Mouse (Mus musculus): ENCODE results near the gene Stim1. TPM values are rescaled to one million over a fixed set of nuclear protein-coding genes. Genes with fewer than 3 reads are reported as not detected.

Gene Stim1
- total and polyA plus RNA-seq, 3 experiments, result 10.2 to 26.6 (median 23.9) TPM

GRCm38 (mm10) chr7:102310266-102310665 lies 42.7 kb downstream of the Stim1 start:
- TF ChIP-seq HCFC1 (IDR thresholded peaks at IDR 0.05; ENCODE audit: low read depth, low read length) (no peak), ZNF384 (IDR thresholded peaks at IDR 0.05; ENCODE audit: low read depth, low read length) (peak; percentile 80; the same call in 1 of the 2 replicates)
- dilution Hi-C loops (cut with MboI; ENCODE audit: extremely low pct_ligation_motif_present, extremely low pct_unique_long_range_greater_than_20kb, low sequenced_read_pairs) (no loop called here), in situ Hi-C loops (cut with MboI; ENCODE audit: low pct_ligation_motif_present, low pct_unique_long_range_greater_than_20kb, low sequenced_read_pairs) (no loop called here)
- H3K36me3 ChIP-seq (replicated peaks in 1 of 2; ENCODE audit: control insufficient read depth in 1 of 2, insufficient read depth in 1 of 2, low read length in 1 of 2), result no peaks in the 10 kb centered on the region
- H3K79me2 ChIP-seq (replicated peaks; ENCODE audit: control insufficient read depth, extremely low read depth, insufficient read depth, poor library complexity, severe bottlenecking), result no peaks in the 10 kb centered on the region
- no peak overlapping the region for H3K4me3 ChIP-seq (replicated peaks in 1 of 3; ENCODE audit: low read depth in 2 of 3, low read length in 2 of 3, poor library complexity in 1 of 3)
- no peak overlapping the region for H3K27ac ChIP-seq (ENCODE audit: insufficient read depth, low read depth)
- H3K27me3 ChIP-seq (replicated peaks), result no peaks in the 10 kb centered on the region
- no peak overlapping the region for H3K9ac ChIP-seq (ENCODE audit: insufficient read depth, low read depth)
- H3K4me2 ChIP-seq (ENCODE audit: insufficient read depth, low read depth, poor library complexity, severe bottlenecking), result no peak overlapping the region
- H3K9me3 ChIP-seq (replicated peaks; ENCODE audit: low read length), result no peaks in the 10 kb centered on the region
- peak; percentile 18 for DNase-seq (ENCODE audit: extremely low read depth)
- H3K4me1 ChIP-seq (ENCODE audit: control insufficient read depth in 1 of 2, insufficient read depth in 2 of 2), result peaks cover 0 to 18% of the 10 kb centered on the region in 2 experiments; a peak in 2 of 4 replicates

DNA sequence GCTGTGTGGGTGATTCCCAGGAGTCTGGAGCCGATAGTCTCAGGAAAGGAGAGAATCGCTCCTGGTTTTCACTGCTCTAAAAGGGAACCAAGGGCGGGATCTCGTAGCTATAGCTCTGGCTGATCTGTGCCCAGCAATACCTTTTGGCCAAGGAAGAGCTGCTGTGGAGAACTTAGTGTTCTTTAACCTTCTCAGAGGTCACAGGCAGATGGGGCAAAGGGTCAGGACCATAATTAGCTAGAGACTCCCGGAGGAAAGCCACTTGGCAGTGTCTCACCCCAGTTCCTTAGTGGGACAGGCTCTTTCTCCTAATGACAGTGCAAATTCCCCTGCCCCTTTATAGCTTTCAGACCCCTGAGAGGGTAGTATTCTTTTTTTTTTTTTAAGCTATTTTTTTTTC lies 43.2 kb downstream of the Stim1 start:
- no peak overlapping the region for H3K4me3 ChIP-seq (replicated peaks in 1 of 3; ENCODE audit: low read depth in 2 of 3, low read length in 2 of 3, poor library complexity in 1 of 3)
- no peak for DNase-seq (ENCODE audit: extremely low read depth)
- in situ Hi-C loops (cut with MboI; ENCODE audit: low pct_ligation_motif_present, low pct_unique_long_range_greater_than_20kb, low sequenced_read_pairs), result no loop called here

GRCm38 (mm10) chr7:102312840-102313534 lies 45.4 kb downstream of the Stim1 start:
- H3K4me3 ChIP-seq (replicated peaks in 1 of 3; ENCODE audit: low read depth in 2 of 3, low read length in 2 of 3, poor library complexity in 1 of 3), result no peak overlapping the region
- no peak for DNase-seq (ENCODE audit: extremely low read depth)
- H3K4me1 ChIP-seq (ENCODE audit: control insufficient read depth in 1 of 2, insufficient read depth in 2 of 2), result peaks cover 0 to 34% of the 10 kb centered on the region in 2 experiments; a peak in 2 of 4 replicates
- dilution Hi-C loops (cut with MboI; ENCODE audit: extremely low pct_ligation_motif_present, extremely low pct_unique_long_range_greater_than_20kb, low sequenced_read_pairs) (no loop called here), in situ Hi-C loops (cut with MboI; ENCODE audit: low pct_ligation_motif_present, low pct_unique_long_range_greater_than_20kb, low sequenced_read_pairs) (no loop called here)
- H3K27me3 ChIP-seq (replicated peaks), result no peaks in the 10 kb centered on the region
- no peaks in the 10 kb centered on the region for H3K9me3 ChIP-seq (replicated peaks; ENCODE audit: low read length)
- no peak overlapping the region for H3K27ac ChIP-seq (ENCODE audit: insufficient read depth, low read depth)
- H3K4me2 ChIP-seq (ENCODE audit: insufficient read depth, low read depth, poor library complexity, severe bottlenecking), result no peak overlapping the region
- H3K9ac ChIP-seq (ENCODE audit: insufficient read depth, low read depth), result no peak overlapping the region
- no peaks in the 10 kb centered on the region for H3K36me3 ChIP-seq (replicated peaks in 1 of 2; ENCODE audit: control insufficient read depth in 1 of 2, insufficient read depth in 1 of 2, low read length in 1 of 2)
- TF ChIP-seq SMC3 (IDR thresholded peaks at IDR 0.05; ENCODE audit: low read depth, low read length) (no peak), E2F4 (IDR thresholded peaks at IDR 0.05; ENCODE audit: insufficient replicate concordance, low read depth, low read length) (no peak), MXI1 (IDR thresholded peaks at IDR 0.05; ENCODE audit: low read depth, low read length) (no peak), TBP (conservative IDR thresholded peaks at IDR 0.05; ENCODE audit: low read depth, low read length) (no peak), ZKSCAN1 (IDR thresholded peaks at IDR 0.05; ENCODE audit: borderline replicate concordance, low read depth, low read length) (no peak), EP300 (IDR thresholded peaks at IDR 0.05; ENCODE audit: low read length) (no peak), MAFK (IDR thresholded peaks at IDR 0.05; ENCODE audit: insufficient replicate concordance, low read length) (no peak), NELFE (IDR thresholded peaks at IDR 0.05; ENCODE audit: low read depth, low read length) (no peak), ZMIZ1 (IDR thresholded peaks at IDR 0.05; ENCODE audit: low read depth, low read length) (no peak), MAZ (IDR thresholded peaks at IDR 0.05; ENCODE audit: low read depth, low read length) (no peak), CTCF (conservative IDR thresholded peaks at IDR 0.05 in 1 of 2, IDR thresholded peaks at IDR 0.05 in 1 of 2; ENCODE audit: low read depth in 2 of 2, low read length in 2 of 2) (no peak), ETS1 (conservative IDR thresholded peaks at IDR 0.05; ENCODE audit: low read depth, low read length) (no peak), GABPA (IDR thresholded peaks at IDR 0.05; ENCODE audit: insufficient replicate concordance, low read depth, low read length) (no peak), ZNF384 (IDR thresholded peaks at IDR 0.05; ENCODE audit: low read depth, low read length) (no peak), MYC (IDR thresholded peaks at IDR 0.05; ENCODE audit: low read depth, low read length) (no peak)
- H3K79me2 ChIP-seq (replicated peaks; ENCODE audit: control insufficient read depth, extremely low read depth, insufficient read depth, poor library complexity, severe bottlenecking), result no peaks in the 10 kb centered on the region

More for the DNA sequence above, 43.2 kb downstream of the Stim1 start:
- Histone ChIP-seq H3K79me2 (replicated peaks; ENCODE audit: control insufficient read depth, extremely low read depth, insufficient read depth, poor library complexity, severe bottlenecking) (no peaks in the 10 kb centered on the region), H3K27me3 (replicated peaks) (no peaks in the 10 kb centered on the region), H3K4me1 (ENCODE audit: control insufficient read depth in 1 of 2, insufficient read depth in 2 of 2) (peaks cover 0 to 18% of the 10 kb centered on the region in 2 experiments; a peak in 2 of 4 replicates), H3K4me2 (ENCODE audit: insufficient read depth, low read depth, poor library complexity, severe bottlenecking) (no peak overlapping the region), H3K9ac (ENCODE audit: insufficient read depth, low read depth) (no peak overlapping the region), H3K36me3 (replicated peaks in 1 of 2; ENCODE audit: control insufficient read depth in 1 of 2, insufficient read depth in 1 of 2, low read length in 1 of 2) (no peaks in the 10 kb centered on the region), H3K9me3 (replicated peaks; ENCODE audit: low read length) (no peaks in the 10 kb centered on the region), H3K27ac (ENCODE audit: insufficient read depth, low read depth) (no peak overlapping the region)
- TF ChIP-seq SIN3A (IDR thresholded peaks at IDR 0.05; ENCODE audit: low read length), result no peak
- TF ChIP-seq ELF1 (IDR thresholded peaks at IDR 0.05; ENCODE audit: low read depth, low read length), result no peak
- TF ChIP-seq JUN (IDR thresholded peaks at IDR 0.05; ENCODE audit: insufficient read depth, low read depth, low read length), result no peak
- TF ChIP-seq MEF2A (IDR thresholded peaks at IDR 0.05; ENCODE audit: borderline replicate concordance, low read depth, low read length), result no peak
- no peak for TF ChIP-seq GABPA (IDR thresholded peaks at IDR 0.05; ENCODE audit: insufficient replicate concordance, low read depth, low read length)
- TF ChIP-seq POLR2AphosphoS2 (IDR thresholded peaks at IDR 0.05; ENCODE audit: low read depth, low read length), result no peak
- no peak for TF ChIP-seq MAX (IDR thresholded peaks at IDR 0.05; ENCODE audit: low read length)
- TF ChIP-seq RCOR1 (conservative IDR thresholded peaks at IDR 0.05; ENCODE audit: low read depth, low read length), result no peak
- no peak for TF ChIP-seq EP300 (IDR thresholded peaks at IDR 0.05; ENCODE audit: low read length)
- no peak for TF ChIP-seq USF1 (IDR thresholded peaks at IDR 0.05; ENCODE audit: low read depth, low read length)
- TF ChIP-seq MYC (IDR thresholded peaks at IDR 0.05; ENCODE audit: low read depth, low read length), result no peak
- no peak for TF ChIP-seq USF2 (conservative IDR thresholded peaks at IDR 0.05; ENCODE audit: low read depth, low read length)
- TF ChIP-seq NELFE (IDR thresholded peaks at IDR 0.05; ENCODE audit: low read depth, low read length), result no peak
- no peak for TF ChIP-seq PAX5 (IDR thresholded peaks at IDR 0.05; ENCODE audit: low read length)
- TF ChIP-seq MAFK (IDR thresholded peaks at IDR 0.05; ENCODE audit: insufficient replicate concordance, low read length), result no peak
- no peak for TF ChIP-seq MAZ (IDR thresholded peaks at IDR 0.05; ENCODE audit: low read depth, low read length)
- no peak for TF ChIP-seq E2F4 (IDR thresholded peaks at IDR 0.05; ENCODE audit: insufficient replicate concordance, low read depth, low read length)
- dilution Hi-C loops (cut with MboI; ENCODE audit: extremely low pct_ligation_motif_present, extremely low pct_unique_long_range_greater_than_20kb, low sequenced_read_pairs), result no loop called here

Data from CH12.LX (cell line).